Mouse (Mus musculus) kidney, adult 2 months (tissue): ENCODE data around the gene Gadd45b.

Source experiments
- CTCF ChIP-seq: fragments of 200-500 bp; conservative IDR thresholded peaks from 2 replicates; pipeline ENCODE4 v1.5.1; 2011; ENCODE audit warnings: low read depth, mild to moderate bottlenecking, control low read depth, low read length, moderate library complexity, mixed read lengths; ENCODE audit not compliant: insufficient read depth, insufficient read length
- POLR2A ChIP-seq: fragments of 200-500 bp; IDR thresholded peaks from one replicate; pipeline ENCODE4 v1.6.1; 2011; ENCODE audit warnings: low read depth, low read length, control low read depth

GRCm38 (mm10) chr10:80896581-80897485 lies 33.0 kb upstream of the Gadd45b start:
- no peak for TF ChIP-seq CTCF
- no peak for TF ChIP-seq POLR2A
